21 mouse cellular contexts compared by ENCODE assay signal in the genomic region with DNA sequence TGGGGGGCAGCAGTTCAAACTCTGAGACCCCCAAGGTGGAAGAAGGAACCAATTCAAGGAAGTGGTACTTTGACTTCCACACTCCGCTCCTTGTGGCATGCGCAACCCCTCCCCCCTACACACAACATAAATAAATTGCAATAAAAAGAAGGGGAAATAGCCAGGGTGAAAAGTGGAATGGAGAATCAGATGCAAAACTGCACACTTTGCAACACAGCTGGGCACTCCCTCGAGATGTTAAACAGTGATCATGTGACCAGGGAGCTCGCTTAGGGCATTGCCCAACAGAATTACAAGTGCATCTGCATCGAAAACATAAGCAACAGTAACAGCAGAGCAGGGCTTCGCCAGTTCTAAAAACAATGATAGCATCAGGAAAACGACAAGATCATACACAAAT.
"Had no signal": no experiment of that assay in that cellular context is flagged by ENCODE, and none has a peak within 500 bp of the region (broad histone marks: within the 10 kb centered on the region; RNA-seq: fewer than 3 reads in every experiment).

No protein-coding gene starts in this region.

- H3K4me3 ChIP-seq: left cerebral cortex, adult 2 months; lung, embryonic 15.5 days; neural tube, embryonic 12.5 days; neural tube, embryonic 15.5 days had no signal

- DNase-seq: kidney, adult 18-20 months; kidney, adult 9 months; kidney, postnatal 14 days; kidney, postnatal 4 days; layer of hippocampus, adult 9-11 months; layer of hippocampus, postnatal 36 days; lung, adult 18-20 months; lung, postnatal 10 days; lung, postnatal 36 days; midbrain, embryonic 14.5 days; right cerebral cortex, adult 18-20 months; right cerebral cortex, postnatal 25 days; spleen, adult 18-20 months; thymus, postnatal 25 days had no signal

- H3K9ac ChIP-seq: liver, embryonic 14.5 days; lung, embryonic 15.5 days; neural tube, embryonic 12.5 days; neural tube, embryonic 15.5 days had no signal

- ATAC-seq: inflammation-experienced regulatory T-cells, adult 6 months; intestine, embryonic 16.5 days had no signal

- H3K27ac ChIP-seq: left cerebral cortex, adult 2 months; liver, embryonic 14.5 days; lung, embryonic 15.5 days; neural tube, embryonic 12.5 days; neural tube, embryonic 15.5 days had no signal

- H3K27me3 ChIP-seq: lung, embryonic 15.5 days; neural tube, embryonic 12.5 days; neural tube, embryonic 15.5 days had no signal

- H3K36me3 ChIP-seq: lung, embryonic 15.5 days; neural tube, embryonic 12.5 days; neural tube, embryonic 15.5 days had no signal

- H3K4me2 ChIP-seq: lung, embryonic 15.5 days; neural tube, embryonic 12.5 days; neural tube, embryonic 15.5 days had no signal

- H3K9me3 ChIP-seq: lung, embryonic 15.5 days; neural tube, embryonic 12.5 days; neural tube, embryonic 15.5 days had no signal
